Mouse (Mus musculus) midbrain, postnatal 0 days (tissue): ENCODE measurements around the gene Cbx2. TPM values are rescaled to one million over a fixed set of nuclear protein-coding genes. Genes with fewer than 3 reads are reported as not detected.

Experiments
- ATAC-seq: fragments of 200-750 bp; cut with Nextera tagmentation; 2 replicates; pipeline ENCODE4 v1.8.0; 2017; ENCODE audit warnings: moderate number of reproducible peaks, mild to moderate bottlenecking, moderate TSS enrichment, moderate library complexity; ENCODE audit not compliant: low FRiP score
- DNase-seq: peaks from one replicate; pipeline ENCODE4 v3.0.0-alpha.2; 2015; ENCODE audit warnings: low spot score
- H3K27ac ChIP-seq: fragments of 300-500 bp; sonication (generic); 2 replicates; pipeline ENCODE4 v1.5.1; 2014; ENCODE audit warnings: low read depth, mild to moderate bottlenecking, low read length, mixed read lengths
- H3K27me3 ChIP-seq: fragments of 300-500 bp; sonication (generic); 2 replicates; pipeline ENCODE4 v1.6.1; 2014; ENCODE audit warnings: low read length, control low read depth, mixed read lengths; ENCODE audit not compliant: insufficient read depth
- H3K36me3 ChIP-seq: fragments of 300-500 bp; sonication (generic); 2 replicates; pipeline ENCODE4 v1.6.1; 2014; ENCODE audit warnings: low read length, control low read depth, mixed read lengths; ENCODE audit not compliant: insufficient read depth
- H3K4me1 ChIP-seq: fragments of 300-500 bp; sonication (generic); 2 replicates; pipeline ENCODE4 v1.6.1; 2014; ENCODE audit warnings: mild to moderate bottlenecking, control low read depth, antibody characterized with exemption, low read length, mixed read lengths; ENCODE audit not compliant: insufficient read depth
- H3K4me2 ChIP-seq: fragments of 300-500 bp; sonication (generic); 2 replicates; pipeline ENCODE4 v1.6.1; 2014; ENCODE audit warnings: low read depth, mild to moderate bottlenecking, low read length, mixed read lengths; ENCODE audit not compliant: poor library complexity, severe bottlenecking
- H3K4me3 ChIP-seq: fragments of 300-500 bp; sonication (generic); 2 replicates; pipeline ENCODE4 v1.5.1; 2014; ENCODE audit warnings: low read depth, mild to moderate bottlenecking, low read length, moderate library complexity
- H3K9ac ChIP-seq: fragments of 300-500 bp; sonication (generic); replicated peaks from 2 replicates; pipeline ENCODE4 v1.6.1; 2014; ENCODE audit warnings: mild to moderate bottlenecking, low read length, moderate library complexity, mixed read lengths; ENCODE audit not compliant: poor library complexity, severe bottlenecking
- H3K9me3 ChIP-seq: fragments of 300-500 bp; sonication (generic); 2 replicates; pipeline ENCODE4 v1.6.1; 2016; ENCODE audit warnings: low read length, control low read depth
- CTCF ChIP-seq: IDR thresholded peaks from 2 replicates; pipeline ENCODE4 v1.5.1; 2016; ENCODE audit warnings: antibody characterized with exemption, mild to moderate bottlenecking
- WGBS: fragments of 180-500 bp; shearing (Covaris S2); extraction: QIAGEN DNeasy Blood & Tissue Kit; methylation state at CpG from one replicate; pipeline ENCODE4 v1.1.7; 2014; 5-methylcytosine and 5-hydroxymethylcytosine counted together
- polyA plus RNA-seq: library from polyadenylated mRNA; unstranded; fragments of >200 nt; fragmentation: Nextera tagmentation; extraction: Ambion mirVana; gene quantifications from 2 replicates; pipeline ENCODE4 v1.2.1, GENCODE M21; 2015
- total RNA-seq: library from RNA; depleted of rRNA; stranded (reverse); fragments of >200 nt; gene quantifications from 2 replicates; pipeline ENCODE4 v1.2.3, GENCODE M21; 2014

Cbx2 gene
- total and polyA plus RNA-seq, 2 experiments from 2014 or later, result 6.7 to 10.6 TPM

- ATAC-seq (no peak), DNase-seq (no peak)
- WGBS, result 18% methylated on average over 19 of the region's 19 CpGs
- Histone ChIP-seq H3K27me3 (peaks cover 16% of the 10 kb centered on the region), H3K4me2 (peak overlapping the region; percentile 13; the same call in 1 of the 2 replicates), H3K9me3 (no peaks in the 10 kb centered on the region), H3K9ac (no peak overlapping the region), H3K27ac (no peak overlapping the region), H3K36me3 (peaks cover 17% of the 10 kb centered on the region), H3K4me1 (peaks cover 21% of the 10 kb centered on the region; the same call in 1 of the 2 replicates), H3K4me3 (no peak overlapping the region)
- TF ChIP-seq CTCF, result no peak
These were observed 11.9 kb downstream of the Cbx2 start for GRCm38 (mm10) chr11:119034635-119035034.

DNA sequence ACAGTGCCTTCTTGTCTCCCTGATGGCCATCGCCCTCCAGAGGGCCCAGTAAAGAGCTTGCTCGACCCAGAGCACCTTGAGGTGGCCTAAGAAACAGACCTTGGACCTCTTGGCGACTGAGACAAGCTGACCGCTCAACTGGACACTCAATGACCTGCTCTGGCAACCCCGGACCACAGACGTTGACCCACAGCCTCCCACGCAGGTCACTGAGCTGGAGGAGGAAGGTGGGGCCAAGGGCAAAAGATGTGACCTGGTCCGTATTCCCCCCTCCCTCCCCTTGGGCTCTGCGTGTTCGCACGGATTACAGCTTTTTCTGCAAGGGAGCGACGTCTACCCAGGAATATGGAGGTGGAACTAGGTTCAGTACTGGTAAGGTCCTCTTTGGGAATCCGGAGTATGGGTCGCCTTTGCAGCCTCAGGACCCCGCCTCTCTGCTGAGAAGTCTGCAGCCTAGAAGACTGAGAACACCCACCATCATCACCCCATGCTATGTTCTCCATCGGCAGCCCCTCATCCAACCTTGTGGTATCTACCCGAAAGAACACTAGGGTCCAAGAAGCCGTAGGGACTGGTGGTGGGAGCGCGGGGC lies 12.4 kb downstream of the Cbx2 start:
- ATAC-seq, result no peak
- no peak overlapping the region for H3K9ac ChIP-seq
- WGBS, result 7% methylated on average over 21 of the region's 21 CpGs

GRCm38 (mm10) chr11:119035686-119036165 lies 13.0 kb downstream of the Cbx2 start:
- Histone ChIP-seq H3K36me3 (peaks cover 9% of the 10 kb centered on the region), H3K9me3 (no peaks in the 10 kb centered on the region), H3K9ac (no peak overlapping the region), H3K27ac (no peak overlapping the region), H3K27me3 (peaks cover 16% of the 10 kb centered on the region), H3K4me2 (peak overlapping the region; percentile 15; the same call in 1 of the 2 replicates), H3K4me1 (peaks cover 21% of the 10 kb centered on the region; the same call in 1 of the 2 replicates), H3K4me3 (no peak overlapping the region; the same call in 1 of the 2 replicates)
- DNase-seq, result no peak
- ATAC-seq, result no peak
- 22% methylated on average over 21 of the region's 21 CpGs for WGBS
- TF ChIP-seq CTCF, result no peak

More for the DNA sequence above, 12.4 kb downstream of the Cbx2 start:
- Histone ChIP-seq H3K9me3 (no peaks in the 10 kb centered on the region), H3K4me3 (no peak overlapping the region; the same call in 1 of the 2 replicates), H3K4me1 (peaks cover 21% of the 10 kb centered on the region; the same call in 1 of the 2 replicates), H3K27me3 (peaks cover 16% of the 10 kb centered on the region), H3K27ac (no peak overlapping the region), H3K4me2 (peak overlapping the region; percentile 15; the same call in 1 of the 2 replicates), H3K36me3 (peaks cover 14% of the 10 kb centered on the region)
- no peak for TF ChIP-seq CTCF
- no peak for DNase-seq

DNA sequence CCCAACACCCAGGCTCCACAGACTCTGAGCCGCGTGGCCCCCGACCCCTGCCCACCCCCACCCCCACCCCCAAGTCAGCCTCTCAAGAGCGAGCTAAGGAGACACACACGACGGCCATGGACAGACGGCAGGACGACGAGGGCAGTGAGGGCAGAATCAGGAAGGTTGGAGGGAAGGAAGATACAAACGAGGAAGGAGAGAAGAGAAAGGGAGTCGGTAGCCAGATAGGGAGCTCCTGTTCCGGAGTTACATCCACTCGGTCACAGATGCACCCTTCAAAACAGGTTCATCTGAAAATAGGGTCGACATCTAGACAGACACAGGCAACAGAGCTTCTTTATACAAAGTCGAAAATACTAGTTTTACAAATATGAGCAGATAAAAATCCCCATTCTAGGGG lies 13.7 kb downstream of the Cbx2 start:
- 23% methylated on average over 15 of the region's 15 CpGs for WGBS
- ATAC-seq, result no peak
- Histone ChIP-seq H3K9me3 (no peaks in the 10 kb centered on the region), H3K9ac (no peak overlapping the region), H3K4me3 (peak overlapping the region; percentile 32; the same call in 1 of the 2 replicates), H3K27ac (no peak overlapping the region), H3K36me3 (peaks cover 8% of the 10 kb centered on the region), H3K4me1 (peaks cover 21% of the 10 kb centered on the region; the same call in 1 of the 2 replicates), H3K4me2 (no peak overlapping the region), H3K27me3 (peaks cover 16% of the 10 kb centered on the region)
- TF ChIP-seq CTCF, result no peak
- DNase-seq, result no peak

DNA sequence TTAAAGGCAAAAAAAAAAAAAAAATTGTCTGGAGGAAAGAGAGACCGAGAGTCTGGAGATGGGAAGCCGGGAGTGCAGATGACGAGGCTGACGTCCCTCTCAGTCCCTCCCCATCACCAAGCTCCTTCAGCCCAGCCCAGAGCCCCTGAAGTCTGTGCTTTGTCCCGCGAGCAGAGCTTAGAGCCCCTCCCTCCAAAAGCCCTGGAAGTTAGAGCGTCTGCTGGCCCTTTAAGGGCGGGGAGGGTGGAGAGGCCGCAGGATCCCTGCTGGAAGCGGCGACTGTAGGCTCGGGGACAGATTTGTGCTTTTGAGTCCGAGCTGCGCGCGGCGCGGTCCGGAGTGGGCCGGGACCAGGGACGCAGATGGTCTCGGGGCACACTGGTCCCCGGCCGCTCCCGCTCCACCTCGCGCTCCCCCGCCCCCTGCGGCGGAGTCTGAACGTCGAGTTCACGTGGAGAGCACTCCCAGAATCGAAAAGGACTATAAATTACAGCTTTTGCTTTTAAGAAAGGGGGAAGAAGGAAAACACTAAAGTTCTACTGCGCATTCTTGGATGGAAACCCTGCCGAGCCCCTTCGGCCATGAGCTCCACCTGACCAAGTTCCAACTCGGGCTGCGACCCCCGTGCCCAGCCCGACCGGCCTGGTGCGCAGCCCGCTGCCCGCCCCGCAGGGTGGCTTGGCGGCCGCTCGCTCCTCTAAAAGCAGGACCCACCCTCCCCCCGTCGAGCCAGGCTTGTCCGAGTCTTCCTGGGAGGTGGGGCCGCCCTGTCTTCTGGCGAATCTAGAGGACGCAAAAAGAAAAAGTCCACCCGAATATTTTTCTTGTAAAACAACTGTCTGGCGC lies 14.4 kb downstream of the Cbx2 start:
- H3K4me1 ChIP-seq, result peaks cover 21% of the 10 kb centered on the region; the same call in 1 of the 2 replicates
- peaks cover 8% of the 10 kb centered on the region for H3K36me3 ChIP-seq
- ATAC-seq (no peak), DNase-seq (no peak)
- H3K9ac ChIP-seq, result no peak overlapping the region
- H3K4me3 ChIP-seq, result peak overlapping the region; percentile 32
- H3K27ac ChIP-seq, result no peak overlapping the region
- peaks cover 18% of the 10 kb centered on the region for H3K27me3 ChIP-seq
- no peaks in the 10 kb centered on the region for H3K9me3 ChIP-seq
- WGBS, result 20% methylated on average over 55 of the region's 57 CpGs
- peak overlapping the region; percentile 58 for H3K4me2 ChIP-seq
- TF ChIP-seq CTCF, result no peak
